Mouse (Mus musculus) ovary, postnatal 36 days (tissue): Measurements from ENCODE around the gene Dpy30.
A peak's percentile ranks its signal among the peaks of the same experiment; 100 is the strongest.
"Not testable (repeated sequence)": the region's sequence is repeated elsewhere in the genome, so short reads cannot be mapped to it uniquely, and the experiment has no call there.

Source experiments
- DNase-seq: peaks from one replicate; pipeline ENCODE4 v3.0.0; 2022; ENCODE audit warnings: low spot score, mixed read lengths

Dpy30 gene

DNA sequence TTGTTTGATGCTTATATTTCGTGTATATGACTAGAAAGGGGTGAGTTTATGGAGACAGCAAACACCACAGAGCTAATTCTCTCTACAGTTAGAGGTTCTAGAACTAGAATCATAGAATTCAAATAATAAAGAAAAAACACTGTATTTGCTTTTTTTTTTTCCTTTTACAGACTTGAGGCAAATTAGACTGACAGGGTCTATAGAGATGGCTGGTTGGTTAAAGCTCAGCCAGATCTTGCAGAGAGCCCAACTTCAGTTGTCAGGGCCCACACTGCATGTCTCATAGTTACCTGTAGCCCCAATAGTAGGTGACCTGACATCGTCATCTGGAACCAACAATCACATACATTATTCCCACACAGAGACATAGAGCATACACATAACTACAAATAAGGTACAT is at the start of gene Dpy30:
TSS of gene Dpy30 (minus strand) at position 101 of the 400 bp plus-strand sequence.
- no peak for DNase-seq

DNA sequence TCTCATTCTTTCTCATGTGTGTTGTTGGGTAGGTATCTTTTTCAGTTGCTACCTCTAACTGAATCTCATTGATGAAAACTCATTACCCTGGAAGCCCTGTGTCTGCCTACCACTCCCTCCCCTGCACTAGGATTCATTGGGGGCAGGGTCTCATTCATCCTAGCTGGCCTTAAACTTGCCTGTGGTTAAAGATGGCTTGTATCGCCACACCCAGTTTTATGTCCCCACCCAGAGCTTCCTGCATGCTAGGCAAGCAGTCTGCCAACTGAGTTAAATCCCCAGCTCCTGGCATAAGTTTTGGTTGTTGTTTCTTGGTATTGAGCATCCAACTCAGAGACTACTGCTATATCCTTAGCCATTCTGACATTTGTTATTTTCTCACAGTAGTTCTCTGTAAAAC is 39.8 kb upstream of the Dpy30 start:
- DNase-seq, result no peak

DNA sequence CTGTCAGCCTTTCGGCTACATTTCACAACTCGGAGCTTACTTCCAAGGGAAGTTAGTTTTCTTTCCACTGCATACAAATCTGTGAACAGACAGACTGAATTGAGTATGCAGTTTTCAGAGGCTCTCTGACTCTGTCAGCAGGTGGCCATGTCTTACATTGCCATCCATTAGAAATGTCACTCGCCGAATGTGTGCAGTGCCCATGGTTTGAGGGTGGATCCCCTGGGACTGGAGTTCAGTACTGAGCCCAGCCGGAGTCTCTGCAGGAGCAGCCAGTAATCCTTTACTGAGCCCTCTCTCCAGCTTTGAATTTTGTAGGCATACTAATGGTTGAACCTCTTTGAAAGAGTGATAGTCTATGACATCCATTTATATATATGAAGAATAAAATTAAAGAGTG is 17.4 kb upstream of the Dpy30 start:
- no peak for DNase-seq

DNA sequence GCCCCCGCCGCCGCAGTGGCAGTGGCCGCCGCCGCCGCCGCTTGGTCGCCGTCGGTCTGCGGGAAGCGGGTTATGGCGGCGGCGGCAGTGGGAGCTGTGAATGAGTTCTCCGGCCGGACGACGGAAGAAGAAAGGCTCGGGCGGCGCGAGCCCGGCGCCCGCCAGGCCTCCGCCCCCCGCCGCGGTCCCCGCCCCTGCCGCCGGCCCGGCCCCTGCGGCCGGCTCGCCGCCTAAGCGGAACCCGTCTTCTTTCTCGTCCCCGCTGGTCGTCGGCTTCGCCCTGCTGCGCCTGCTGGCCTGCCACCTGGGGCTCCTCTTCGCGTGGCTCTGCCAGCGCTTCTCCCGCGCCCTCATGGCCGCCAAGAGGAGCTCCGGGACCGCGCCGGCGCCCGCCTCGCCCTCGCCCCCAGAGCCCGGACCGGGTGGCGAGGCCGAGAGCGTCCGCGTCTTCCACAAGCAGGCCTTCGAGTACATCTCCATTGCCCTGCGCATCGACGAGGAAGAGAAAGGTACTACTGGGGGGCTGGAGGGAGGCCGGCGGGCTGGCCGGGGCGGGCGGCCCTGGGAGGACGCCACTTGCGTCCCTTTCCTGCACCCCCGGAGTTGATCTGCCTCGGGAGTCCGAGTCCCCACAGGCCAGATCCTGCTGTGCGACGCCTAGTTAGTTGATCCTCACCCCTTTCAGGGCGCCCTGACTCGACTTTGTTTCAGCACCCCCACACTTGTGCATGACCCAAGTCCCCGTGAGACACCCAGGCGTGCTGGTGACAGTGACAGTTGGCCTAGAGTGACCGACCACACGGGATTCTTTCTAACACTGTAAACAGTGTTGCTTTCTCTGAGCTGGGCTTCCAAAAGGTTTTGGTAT is 15.4 kb upstream of the Dpy30 start, which contains the start of gene Spast:
TSS of gene Spast (plus strand) at position 51 of the 868 bp plus-strand sequence.
- DNase-seq, result peak; percentile 82

DNA sequence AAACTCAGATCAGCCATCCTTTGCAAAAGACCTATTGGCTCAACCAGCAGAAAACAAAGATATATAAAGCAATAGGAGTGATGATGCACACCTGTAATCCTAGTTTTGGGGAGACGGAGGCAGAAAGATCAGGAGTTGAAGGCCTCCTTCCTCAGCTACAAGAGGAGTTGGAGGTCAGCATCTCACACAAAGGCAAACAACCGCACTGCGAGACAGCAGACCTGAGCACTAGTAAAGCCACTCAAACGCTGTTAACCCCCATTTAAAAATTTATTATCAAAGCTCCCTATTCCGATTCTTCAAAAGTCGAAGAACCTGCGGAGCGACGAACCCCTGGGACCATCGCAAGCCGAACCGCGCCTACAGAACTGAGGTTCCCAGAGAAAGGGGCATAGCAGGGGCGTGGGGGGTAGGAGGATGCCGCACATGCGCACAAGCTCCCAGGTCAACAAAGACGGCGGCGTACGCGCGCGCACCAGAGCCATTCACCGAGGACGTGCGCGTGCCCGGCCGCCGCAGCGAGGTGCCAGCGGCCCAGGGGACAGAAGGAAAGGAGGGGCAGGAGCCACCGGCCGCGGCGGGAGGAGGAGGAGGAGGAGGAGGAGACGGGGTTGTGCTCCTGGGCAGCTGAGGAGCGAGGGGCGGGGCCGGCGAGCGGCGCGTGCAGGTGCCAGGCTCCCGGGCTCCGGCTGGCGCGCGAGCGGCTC is 14.6 kb upstream of the Dpy30 start:
- peak; percentile 96 for DNase-seq

DNA sequence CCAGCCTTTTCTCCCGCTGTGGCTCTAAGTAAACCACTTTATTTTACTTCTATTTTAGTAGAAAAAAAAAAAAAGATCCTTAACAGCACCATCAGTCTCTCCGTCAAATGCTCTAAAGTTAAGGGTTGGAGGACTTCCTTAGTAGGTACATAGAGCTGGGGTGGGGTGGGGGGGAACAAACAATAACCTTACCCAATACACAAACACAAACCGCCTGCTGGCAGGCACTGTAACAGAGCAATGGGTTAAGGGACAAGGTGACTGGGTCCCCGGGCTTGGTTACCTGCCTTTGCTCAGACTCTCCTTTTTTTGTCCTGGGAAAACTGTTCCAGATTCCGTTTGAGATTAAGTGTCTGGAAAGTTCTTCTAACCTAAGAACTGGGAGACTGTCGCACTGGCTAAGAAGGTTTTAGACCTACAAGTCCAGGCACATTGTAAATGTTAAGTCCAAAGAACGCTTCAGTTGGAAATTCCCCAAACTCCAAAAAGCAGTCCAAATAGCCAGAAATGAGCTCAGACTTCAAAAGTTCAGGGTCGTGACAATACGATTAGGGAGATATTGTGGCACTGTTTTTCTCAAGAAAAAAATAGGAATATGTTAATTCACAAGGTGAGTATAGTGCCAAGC is 7.4 kb upstream of the Dpy30 start:
- no peak for DNase-seq

DNA sequence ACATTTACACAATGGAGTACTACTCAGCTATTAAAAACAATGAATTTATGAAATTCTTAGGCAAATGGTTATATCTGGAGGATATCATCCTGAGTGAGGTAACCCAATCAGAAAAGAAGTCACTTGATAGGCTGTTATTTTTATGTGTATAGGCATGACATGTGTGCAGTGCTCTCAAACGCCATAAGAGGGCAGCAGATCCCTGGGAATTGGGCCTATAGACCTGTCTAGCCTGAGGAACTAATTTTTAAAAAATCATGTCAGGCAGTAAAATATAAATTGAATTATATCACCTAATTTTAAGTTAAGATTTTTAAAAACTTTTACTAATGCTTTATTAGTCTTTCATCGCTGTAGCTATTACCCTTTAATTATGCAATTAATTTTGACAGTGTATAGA is 4.4 kb upstream of the Dpy30 start:
- DNase-seq, result peak; percentile 24

DNA sequence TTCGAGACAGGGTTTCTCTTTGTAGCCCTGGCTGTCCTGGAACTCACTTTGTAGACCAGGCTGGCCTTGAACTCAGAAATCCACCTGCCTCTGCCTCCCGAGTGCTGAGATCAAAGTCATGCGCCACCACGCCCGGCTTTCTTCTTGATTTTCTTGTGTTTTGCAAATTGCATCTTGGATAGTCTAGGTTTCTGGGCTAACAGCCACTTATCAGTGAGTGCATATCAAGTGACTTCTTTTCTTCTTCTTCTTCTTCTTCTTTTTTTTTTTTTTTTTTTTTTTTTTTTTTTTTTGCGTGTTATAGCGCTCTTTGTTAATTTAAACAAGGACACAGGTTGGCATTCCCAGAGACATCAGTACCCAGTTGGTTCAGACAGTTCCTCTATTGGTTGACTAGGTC is 3.5 kb upstream of the Dpy30 start:
- DNase-seq, result not testable (repeated sequence)

DNA sequence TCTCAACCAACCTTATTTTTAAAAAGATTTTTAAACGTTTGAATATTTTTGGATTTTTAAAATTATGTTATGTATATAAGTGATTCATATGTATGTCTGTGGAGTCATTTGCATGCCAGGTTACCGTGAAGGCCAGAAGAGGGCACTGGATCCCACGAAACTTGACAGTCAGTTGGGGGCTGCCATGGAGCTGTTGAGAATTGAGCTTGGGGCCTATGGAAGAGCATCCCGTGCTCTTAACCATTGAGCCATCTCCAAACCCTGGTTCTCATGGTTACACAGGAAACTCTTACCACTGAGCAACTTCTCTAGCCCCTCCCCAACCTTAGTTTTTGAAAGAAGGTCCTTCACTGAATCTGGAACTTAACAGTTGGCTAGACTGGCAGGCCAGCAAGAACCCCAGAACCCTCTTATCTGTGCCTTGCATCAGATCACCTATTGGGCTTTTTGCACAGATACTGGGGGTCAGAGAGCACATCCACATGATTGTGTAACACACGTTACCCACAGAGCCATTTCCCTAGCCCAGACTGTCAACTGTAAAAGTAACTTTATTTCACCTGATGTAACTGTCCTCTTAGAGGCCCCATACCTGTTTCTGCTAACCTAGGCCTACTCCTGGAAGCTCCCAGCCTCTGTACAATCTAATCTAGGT is 1.2 kb downstream of the Dpy30 start:
- no peak for DNase-seq

DNA sequence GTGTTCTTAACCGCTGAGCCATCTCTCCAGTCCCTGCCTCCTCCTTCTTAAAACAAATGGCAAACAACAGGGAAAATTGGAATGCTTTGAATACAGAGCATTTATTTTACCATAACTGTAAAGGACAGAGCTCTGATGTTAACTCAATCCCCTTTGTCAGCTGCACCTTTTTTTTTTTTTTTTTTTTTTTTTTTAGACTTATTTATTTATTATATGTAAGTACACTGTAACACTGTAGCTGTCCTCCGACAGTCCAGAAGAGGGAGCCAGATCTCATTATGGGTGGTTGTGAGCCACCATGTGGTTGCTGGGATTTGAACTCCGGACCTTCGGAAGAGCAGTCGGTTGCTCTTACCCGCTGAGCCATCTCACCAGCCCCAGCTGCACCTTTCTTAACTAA is 5.0 kb downstream of the Dpy30 start:
- DNase-seq, result no peak

DNA sequence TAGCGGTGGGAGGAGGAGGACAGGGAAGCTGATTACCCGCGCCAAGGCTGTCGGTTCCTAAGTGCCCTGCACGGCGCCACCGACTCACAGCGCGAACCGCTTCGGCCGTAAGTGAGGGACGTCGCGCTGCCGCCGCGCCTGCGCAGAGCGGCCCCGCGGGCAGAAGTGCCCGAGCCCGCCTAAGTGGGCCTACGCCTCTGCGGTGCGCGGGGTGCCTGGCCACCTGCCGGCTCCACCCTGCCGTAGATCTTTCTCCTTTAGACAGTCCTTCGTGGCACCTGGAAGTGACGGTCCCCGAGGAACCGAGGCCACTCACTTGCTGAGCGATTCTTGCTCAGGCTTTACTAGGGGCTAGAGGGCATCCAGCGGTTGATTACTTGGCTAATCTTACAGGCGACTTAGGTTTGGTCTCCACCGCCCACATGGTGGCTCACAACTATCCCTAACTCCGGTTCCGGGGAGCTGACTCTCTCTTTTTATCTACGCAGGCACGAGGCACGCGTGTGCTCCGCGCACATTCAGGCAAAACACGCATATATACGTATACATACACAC is 7.4 kb downstream of the Dpy30 start:
- DNase-seq, result peak; percentile 91

DNA sequence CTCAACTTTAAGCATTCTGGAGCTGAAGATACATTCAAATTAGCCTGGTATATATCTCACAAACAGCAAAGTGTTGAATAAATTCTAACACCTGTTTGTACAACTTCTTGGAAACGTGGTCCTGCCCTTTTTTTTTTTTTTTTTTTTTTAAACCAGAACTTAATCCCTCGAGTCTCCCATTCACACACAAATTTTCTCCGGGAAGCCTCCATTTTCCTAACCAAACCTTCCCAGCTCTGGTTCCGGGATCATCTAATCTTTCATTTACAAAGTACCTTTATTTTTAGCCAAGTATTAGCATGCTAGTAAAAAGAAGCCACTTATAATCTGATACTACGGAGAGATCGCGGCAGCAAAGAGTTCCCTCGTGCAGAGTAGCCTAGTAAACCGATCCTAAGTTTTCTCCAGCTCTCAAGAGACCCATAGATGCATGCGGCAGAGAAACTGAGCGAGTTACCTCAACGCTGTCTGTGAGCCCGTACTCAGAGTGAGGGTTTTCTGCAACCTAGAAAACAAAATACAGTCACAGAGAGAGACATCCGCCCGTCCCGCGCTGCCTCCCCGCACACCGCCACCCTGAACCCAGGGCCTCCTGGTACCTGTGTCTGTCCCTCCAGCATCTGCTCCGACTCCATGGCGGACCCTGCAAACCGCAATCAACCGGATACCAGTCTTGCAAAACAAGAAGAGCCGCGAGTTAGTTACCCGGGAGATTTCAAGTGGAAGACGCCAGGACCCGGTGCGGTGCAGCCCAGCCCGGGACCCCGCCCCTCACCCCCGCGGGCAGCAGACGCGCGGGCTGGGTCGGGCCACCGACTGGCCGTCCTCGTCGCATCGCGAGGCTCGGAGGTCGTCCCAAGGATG is 8.1 kb downstream of the Dpy30 start:
- DNase-seq, result no peak

DNA sequence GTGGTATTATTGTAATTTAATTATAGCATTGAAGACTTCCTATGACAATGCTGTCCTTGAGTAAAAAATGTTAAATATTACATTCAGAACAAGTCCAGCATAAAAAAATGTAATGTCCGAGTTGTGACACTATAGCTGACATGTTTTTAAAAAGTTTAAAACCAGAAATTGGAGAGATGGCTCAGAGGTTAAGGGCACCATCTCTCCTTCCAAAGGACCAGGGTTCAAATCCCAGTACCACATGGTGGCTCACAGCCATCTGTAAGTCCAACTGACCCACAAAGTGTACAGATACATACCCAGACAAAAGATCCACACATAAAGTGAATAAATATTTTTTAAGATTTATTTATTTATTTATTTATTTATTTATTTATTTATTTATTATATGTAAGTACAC is 17.7 kb downstream of the Dpy30 start:
- DNase-seq, result no peak

DNA sequence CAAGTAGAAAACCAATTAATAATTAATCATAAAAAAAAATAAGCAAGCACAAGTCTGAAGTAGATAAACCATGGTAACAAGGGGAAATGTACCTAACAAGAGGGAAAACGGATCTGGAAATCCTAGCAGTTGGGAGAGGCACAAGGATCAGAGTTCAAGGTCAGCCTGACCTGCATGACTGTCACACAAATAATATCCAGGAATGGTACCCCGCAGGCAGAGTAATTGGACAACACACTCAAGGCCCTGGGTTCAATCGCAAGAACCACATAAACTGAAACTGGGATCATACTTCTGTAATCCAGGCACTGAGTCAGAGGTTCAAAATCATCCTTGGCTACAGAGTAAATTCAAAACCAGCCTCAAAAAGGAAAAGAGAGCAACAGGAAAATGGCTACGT is 18.1 kb downstream of the Dpy30 start:
- no peak for DNase-seq

DNA sequence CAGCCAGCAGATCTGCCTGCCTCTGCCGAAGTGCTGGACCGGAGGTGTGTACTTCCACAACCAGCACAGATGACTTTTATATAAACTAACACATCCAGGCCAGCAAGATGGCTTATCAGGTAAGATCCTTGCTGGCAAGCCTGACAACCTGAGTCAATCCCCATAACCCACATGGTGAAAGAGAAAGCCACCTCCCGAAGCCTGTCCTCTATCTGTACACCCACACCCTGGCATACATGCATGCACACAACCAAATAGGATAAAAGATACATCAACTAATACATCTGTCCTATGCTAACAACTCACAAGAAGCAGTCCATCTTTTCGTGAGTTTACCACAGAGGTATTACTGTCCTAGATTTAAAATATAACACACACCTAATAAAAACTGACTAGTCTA is 19.7 kb downstream of the Dpy30 start:
- no peak for DNase-seq

DNA sequence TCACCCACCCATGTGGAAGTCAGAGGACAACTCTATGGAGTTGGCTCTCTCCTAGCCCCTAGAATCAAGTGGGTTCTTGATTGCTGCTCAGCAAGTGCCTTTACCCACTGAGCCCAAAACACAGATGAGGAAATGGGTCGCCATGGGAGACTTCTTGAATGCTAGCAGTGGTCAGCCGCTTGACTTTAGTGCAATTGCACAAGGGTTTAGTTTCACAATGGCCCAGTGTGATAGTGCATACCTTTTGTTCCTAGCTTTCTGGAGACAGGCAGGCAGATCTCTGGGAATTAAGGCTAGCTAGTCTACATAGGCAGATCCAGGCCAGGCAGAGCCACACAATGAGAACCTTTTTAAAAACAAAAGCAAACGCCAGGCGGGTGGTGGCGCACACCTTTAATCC is 23.7 kb downstream of the Dpy30 start:
- no peak for DNase-seq

DNA sequence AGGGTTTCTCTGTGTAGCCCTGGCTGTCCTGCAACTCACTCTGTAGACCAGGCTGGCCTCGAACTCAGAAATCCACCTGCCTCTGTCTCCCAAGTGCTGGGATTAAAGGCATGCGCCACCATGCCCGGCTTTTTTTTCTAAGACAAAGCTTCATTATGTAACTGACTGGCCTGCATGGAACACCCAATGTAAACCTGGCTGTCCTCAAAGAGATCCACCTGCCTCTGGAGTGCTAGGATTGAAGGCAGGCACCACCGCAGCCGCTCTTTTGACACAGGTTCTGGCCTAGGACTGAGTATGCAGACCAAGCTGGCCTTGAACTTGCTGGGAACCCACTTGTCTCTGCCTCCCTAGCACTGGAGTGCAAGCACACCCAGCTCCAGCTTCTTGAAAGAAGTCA is 26.8 kb downstream of the Dpy30 start:
- not testable (repeated sequence) for DNase-seq

DNA sequence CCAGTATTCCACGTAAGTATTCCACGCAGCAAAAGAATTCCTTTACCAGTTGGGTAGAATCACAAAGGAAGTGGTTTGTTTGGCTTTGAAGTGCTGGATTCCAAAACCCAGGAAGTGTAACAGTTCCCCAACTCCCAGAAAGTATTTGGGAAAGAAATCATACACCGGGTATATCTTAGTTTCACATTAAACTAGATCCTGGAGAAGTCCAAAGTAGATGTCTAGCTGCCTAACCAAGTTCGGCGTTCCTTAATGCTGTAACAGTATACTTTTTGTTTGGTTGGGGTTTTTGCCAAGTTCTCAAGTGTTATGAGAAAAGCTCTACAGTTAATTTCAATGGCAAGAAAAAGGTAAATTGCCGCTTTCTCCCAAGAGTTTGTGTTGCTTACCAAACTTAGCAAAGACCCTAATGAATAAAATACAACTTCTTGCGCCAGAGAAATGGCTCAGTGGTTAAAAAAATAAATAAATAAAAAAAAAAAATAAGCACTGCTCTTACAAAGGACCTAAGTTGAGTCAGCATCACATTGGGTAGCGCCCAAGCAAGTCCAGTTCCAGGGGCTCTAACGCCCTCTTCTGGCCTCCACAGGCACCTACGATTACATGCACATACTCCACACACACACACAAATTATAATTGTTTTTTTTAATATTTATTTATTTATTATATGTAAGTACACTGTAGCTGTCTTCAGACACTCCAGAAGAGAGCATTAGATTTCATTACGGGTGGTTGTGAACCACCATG is 27.5 kb downstream of the Dpy30 start:
- no peak for DNase-seq

DNA sequence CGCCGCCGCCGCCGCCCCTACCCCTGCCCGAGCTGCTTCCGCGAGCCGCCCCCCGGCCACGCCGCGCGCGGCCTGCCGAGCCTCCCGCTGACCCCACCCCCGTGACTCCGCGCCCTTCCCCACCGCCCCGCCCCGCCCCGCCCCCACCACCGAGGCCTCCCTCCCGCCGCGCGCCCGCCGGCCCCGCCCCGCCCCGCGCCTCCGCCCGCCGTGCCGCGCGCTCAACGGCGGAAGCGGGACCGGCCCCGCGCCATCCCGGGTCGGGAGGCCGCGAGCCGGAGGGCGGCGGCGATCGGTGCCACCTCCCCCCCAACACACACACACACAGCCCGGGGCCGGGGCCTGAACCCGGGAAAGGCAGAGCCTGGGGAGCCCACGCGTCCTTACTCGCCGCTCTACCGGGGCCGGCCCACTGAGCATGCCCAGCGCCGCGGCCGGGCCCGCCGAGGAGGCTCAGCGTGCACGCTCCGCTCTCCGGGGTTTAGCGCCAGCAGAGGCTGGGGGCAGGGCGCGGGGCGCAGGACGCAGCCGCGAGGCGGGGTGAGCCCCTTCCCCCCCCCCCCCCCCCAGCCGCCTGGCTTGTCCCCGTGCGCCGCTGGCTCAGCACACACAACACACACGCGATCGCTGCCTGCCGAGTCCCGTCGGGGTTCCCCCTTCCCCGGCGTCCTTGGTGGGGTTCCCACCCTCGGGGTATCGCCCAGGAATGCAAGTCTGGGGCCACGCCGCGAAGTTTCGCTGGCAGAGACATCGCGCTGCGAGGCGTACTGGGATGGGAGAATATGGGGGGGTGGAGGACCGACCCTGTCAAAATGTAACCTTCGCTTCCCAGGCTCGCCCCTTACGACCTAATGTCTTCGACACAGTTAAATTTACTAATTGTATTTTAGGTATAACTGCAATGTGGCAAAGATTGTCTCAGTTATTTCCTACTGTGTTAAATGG is 28.4 kb downstream of the Dpy30 start, which contains the start of gene Memo1:
TSS of gene Memo1 (minus strand) at position 496 of the 945 bp plus-strand sequence.
- peak; percentile 88 for DNase-seq
